Mouse (Mus musculus) heart, adult 10 weeks (tissue): ENCODE data around the gene Dcx. TPM values are rescaled to one million over a fixed set of nuclear protein-coding genes. Genes with fewer than 3 reads are reported as not detected.

Experiments
- polyA plus RNA-seq: library from polyadenylated mRNA; stranded (reverse); fragments of 350-450 nt; fragmentation: Illumina TruSeq; extraction: RNeasy Lipid Tissue Mini Kit (QIAGEN cat#74804); gene quantifications from one replicate; pipeline ENCODE4 v1.2.3, GENCODE M21; 2014; ENCODE audit warnings: low read depth, low replicate concordance

The Dcx gene
- not detected for polyA plus RNA-seq

GRCm38 (mm10) chrX:143932958-143933357 is at the start of gene Dcx:
Gene Dcx (minus strand): TSS chrX:143933311.

DNA sequence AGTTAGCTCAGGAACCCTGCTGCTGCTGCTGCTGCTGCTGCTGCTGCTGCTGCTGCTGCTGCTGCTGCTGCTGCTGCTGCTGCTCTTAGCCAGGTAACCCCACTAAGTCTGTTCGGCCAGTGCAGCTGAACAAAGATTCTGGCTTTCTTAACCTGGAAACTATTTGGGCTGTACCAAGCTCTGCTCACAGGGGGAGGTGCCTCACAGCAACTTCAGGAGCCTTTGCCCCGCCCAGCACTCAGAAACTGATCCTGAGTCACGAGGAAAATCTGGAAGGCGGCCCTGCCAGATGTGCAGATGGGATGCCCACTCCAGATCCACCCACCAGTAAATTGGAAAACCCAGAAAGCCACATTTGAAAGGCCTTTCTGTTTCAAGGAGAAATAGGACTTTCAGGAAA is 105.9 kb downstream of the Dcx start, which contains the start of gene Capn6:
Gene Capn6, minus strand, starts transcription at position 203 of the 400 bp plus-strand sequence.

Other genes starting within 250 kb of the Dcx start
- 1.8 TPM for gene Capn6, start 105.9 kb downstream of the Dcx start, polyA plus RNA-seq
- gene A730046J19Rik, start 220.4 kb upstream of the Dcx start, polyA plus RNA-seq = 0.79 TPM